Mouse (Mus musculus) cerebellum, postnatal 4 days (tissue): ENCODE data around the gene Rnf220.

ENCODE experiments used
- DNase-seq, 2 experiments: peaks; one replicate each; pipeline ENCODE4 v3.0.0; 2022; ENCODE audit warnings: low spot score in 2 of 2, mixed read lengths in 1 of 2

The Rnf220 gene

DNA sequence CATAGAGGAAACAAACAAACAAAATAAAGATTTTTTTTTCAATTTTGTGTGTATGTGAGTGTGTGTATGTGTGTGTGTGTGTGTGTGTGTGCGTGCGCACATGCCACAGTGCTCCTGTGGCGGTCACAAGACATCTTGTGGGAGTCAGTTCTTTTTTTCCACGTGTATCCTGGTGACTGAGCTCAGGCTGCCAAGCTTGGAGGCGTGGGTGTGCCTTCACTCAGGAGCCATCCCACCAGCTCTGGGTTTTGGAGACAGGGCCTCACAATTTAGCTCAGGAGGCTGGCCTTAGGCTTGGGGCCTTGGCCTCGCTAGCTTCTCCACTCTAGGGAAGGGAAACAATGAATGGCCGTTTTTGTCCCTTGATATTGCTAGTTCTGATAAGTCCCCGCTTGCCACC is 272.7 kb downstream of the Rnf220 start:
- no peak for DNase-seq

DNA sequence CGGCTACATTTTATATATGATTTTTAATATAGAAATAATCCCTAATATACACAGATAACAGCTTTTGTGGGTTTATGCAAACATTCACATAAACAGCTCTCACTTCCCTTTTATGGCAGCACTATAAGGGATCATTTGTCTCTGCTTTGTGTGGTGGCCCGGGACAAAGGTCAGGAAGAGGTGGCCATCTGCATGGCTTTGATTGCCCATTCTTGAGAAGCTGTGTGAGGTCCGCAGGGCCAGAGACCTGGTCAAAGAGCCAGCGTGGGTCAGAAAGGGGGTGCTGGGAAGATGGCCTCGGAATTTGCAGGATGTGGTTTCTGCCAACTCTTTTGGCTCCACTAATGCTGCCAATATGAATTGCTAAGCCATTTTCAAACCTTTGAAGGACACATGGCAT is 273.9 kb downstream of the Rnf220 start:
- DNase-seq: no peak

GRCm38 (mm10) chr4:117221836-117222235 is 275.0 kb downstream of the Rnf220 start:
- no peak for DNase-seq
